Mouse (Mus musculus): ENCODE measurements around the gene Kcne1. TPM values are rescaled to one million over a fixed set of nuclear protein-coding genes. Genes with fewer than 3 reads are reported as not detected.

Kcne1 gene
- total and polyA plus RNA-seq, 3 experiments, result not detected

GRCm38 (mm10) chr16:92320361-92320760 lies 38.9 kb downstream of the Kcne1 start:
- H3K79me2 ChIP-seq (ENCODE audit: control insufficient read depth, insufficient read depth, low read length, poor library complexity), result no peaks in the 10 kb centered on the region; the same call in 1 of the 2 replicates
- DNase-seq (ENCODE audit: low read depth, low spot score), result no peak
- H3K36me3 ChIP-seq (ENCODE audit: control insufficient read depth in 1 of 2, insufficient read depth in 2 of 2, low read length in 2 of 2), result peaks cover 0 to 2% of the 10 kb centered on the region in 2 experiments; a peak in 1 of 4 replicates
- H3K27ac ChIP-seq (ENCODE audit: control insufficient read depth, low read depth, low read length), result no peak overlapping the region
- TF ChIP-seq MAX (IDR thresholded peaks at IDR 0.05; ENCODE audit: low read length) (no peak), USF2 (IDR thresholded peaks at IDR 0.05; ENCODE audit: borderline replicate concordance in 1 of 2, insufficient read depth in 1 of 2, low read depth in 1 of 2, low read length in 2 of 2) (no peak), ZMIZ1 (IDR thresholded peaks at IDR 0.05; ENCODE audit: low read depth, low read length) (no peak), MYC (IDR thresholded peaks at IDR 0.05; ENCODE audit: low read depth, low read length) (no peak), TBP (IDR thresholded peaks at IDR 0.05; ENCODE audit: low read depth, low read length) (no peak), GABPA (IDR thresholded peaks at IDR 0.05; ENCODE audit: low read depth, low read length) (no peak)
- peaks cover 0 to 6% of the 10 kb centered on the region in 2 experiments; a peak in 1 of 4 replicates for H3K4me1 ChIP-seq (ENCODE audit: control insufficient read depth in 1 of 2, insufficient read depth in 2 of 2, low read length in 2 of 2)
- no peak overlapping the region for H3K4me3 ChIP-seq (ENCODE audit: control insufficient read depth in 1 of 2, insufficient read depth in 1 of 2, low read depth in 2 of 2, low read length in 2 of 2)
- H3K9ac ChIP-seq (ENCODE audit: control insufficient read depth, low read depth, low read length, poor library complexity, severe bottlenecking), result no peak overlapping the region
- no peaks in the 10 kb centered on the region for H3K9me3 ChIP-seq (replicated peaks; ENCODE audit: insufficient read depth, low read length)
- H3K27me3 ChIP-seq (ENCODE audit: control insufficient read depth in 1 of 2, insufficient read depth in 2 of 2, low read length in 2 of 2), result peaks cover 3% of the 10 kb centered on the region in 2 experiments; a peak in 3 of 4 replicates

- Histone ChIP-seq H3K9ac (ENCODE audit: control insufficient read depth, low read depth, low read length, poor library complexity, severe bottlenecking) (peak overlapping the region; percentile 69), H3K4me3 (ENCODE audit: control insufficient read depth in 1 of 2, insufficient read depth in 1 of 2, low read depth in 2 of 2, low read length in 2 of 2) (peak overlapping the region; percentile 48 to 52), H3K36me3 (ENCODE audit: control insufficient read depth in 1 of 2, insufficient read depth in 2 of 2, low read length in 2 of 2) (peaks cover 0 to 2% of the 10 kb centered on the region in 2 experiments; a peak in 1 of 4 replicates), H3K27me3 (ENCODE audit: control insufficient read depth in 1 of 2, insufficient read depth in 2 of 2, low read length in 2 of 2) (peaks cover 0 to 3% of the 10 kb centered on the region in 2 experiments; a peak in 2 of 4 replicates), H3K9me3 (replicated peaks; ENCODE audit: insufficient read depth, low read length) (no peaks in the 10 kb centered on the region), H3K4me1 (ENCODE audit: control insufficient read depth in 1 of 2, insufficient read depth in 2 of 2, low read length in 2 of 2) (peaks cover 0 to 6% of the 10 kb centered on the region in 2 experiments; a peak in 1 of 4 replicates), H3K79me2 (ENCODE audit: control insufficient read depth, insufficient read depth, low read length, poor library complexity) (no peaks in the 10 kb centered on the region; the same call in 1 of the 2 replicates), H3K27ac (ENCODE audit: control insufficient read depth, low read depth, low read length) (peak overlapping the region; percentile 38; the same call in 1 of the 2 replicates)
- DNase-seq (ENCODE audit: low read depth, low spot score), result peak; percentile 89
- TF ChIP-seq POLR2AphosphoS5 (IDR thresholded peaks at IDR 0.05; ENCODE audit: borderline replicate concordance, low read depth, low read length) (no peak), ZNF384 (IDR thresholded peaks at IDR 0.05; ENCODE audit: low read depth, low read length) (peak; percentile 78), MAZ (IDR thresholded peaks at IDR 0.05; ENCODE audit: low read depth, low read length) (no peak), SMC3 (IDR thresholded peaks at IDR 0.05; ENCODE audit: low read depth, low read length) (peak; percentile 55), CTCF (IDR thresholded peaks at IDR 0.05 in 2 of 3, conservative IDR thresholded peaks at IDR 0.05 in 1 of 3; ENCODE audit: control insufficient read depth in 1 of 3, insufficient read depth in 1 of 3, low read depth in 2 of 3, low read length in 3 of 3, poor library complexity in 1 of 3, severe bottlenecking in 1 of 3) (peak; percentile 82 to 93 (median 88)), RAD21 (IDR thresholded peaks at IDR 0.05; ENCODE audit: low read depth, low read length) (peak; percentile 39), SIN3A (IDR thresholded peaks at IDR 0.05; ENCODE audit: low read length) (peak; percentile 59; the same call in 1 of the 2 replicates), MYC (IDR thresholded peaks at IDR 0.05; ENCODE audit: low read depth, low read length) (0 out of 2 replicates have a peak, but pooled peaks have one; percentile 32), ELF1 (IDR thresholded peaks at IDR 0.05; ENCODE audit: low read depth, low read length) (peak; percentile 39; the same call in 1 of the 2 replicates), MXI1 (IDR thresholded peaks at IDR 0.05; ENCODE audit: low read depth, low read length) (no peak)
Measured at GRCm38 (mm10) chr16:92319353-92320109, 39.7 kb downstream of the Kcne1 start.
